Mouse (Mus musculus) layer of hippocampus, postnatal 25 days (tissue): ENCODE data around the gene Iqsec1. TPM values are rescaled to one million over a fixed set of nuclear protein-coding genes. Genes with fewer than 3 reads are reported as not detected.

Experiments used
- DNase-seq, 2 experiments: peaks; one replicate each; pipeline ENCODE4 v3.0.0; 2022; ENCODE audit warnings: mixed read lengths in 2 of 2, low spot score in 1 of 2; ENCODE audit errors: extremely low spot score in 1 of 2
- total RNA-seq, 2 experiments: library from RNA; stranded (reverse); gene quantifications; 2 replicates each; pipeline ENCODE4 v1.2.3; 2021

Iqsec1 gene
- total RNA-seq, 2 experiments from 2014 or later = 245 to 258 TPM

GRCm38 (mm10) chr6:90712063-90712462 lies 276.4 kb downstream of the Iqsec1 start:
- no peak for DNase-seq

GRCm38 (mm10) chr6:90711476-90712035 lies 276.9 kb downstream of the Iqsec1 start:
- DNase-seq = no peak

- DNase-seq = no peak
These were observed 277.7 kb downstream of the Iqsec1 start for GRCm38 (mm10) chr6:90710778-90711177.

- no peak for DNase-seq
These were observed 278.3 kb downstream of the Iqsec1 start for GRCm38 (mm10) chr6:90709929-90710777.

GRCm38 (mm10) chr6:90708061-90708618 lies 280.3 kb downstream of the Iqsec1 start:
- no peak for DNase-seq

GRCm38 (mm10) chr6:90707143-90707542 lies 281.3 kb downstream of the Iqsec1 start:
- no peak for DNase-seq

GRCm38 (mm10) chr6:90706490-90706889 lies 282.0 kb downstream of the Iqsec1 start:
- DNase-seq = no peak

- no peak for DNase-seq
These were observed 282.7 kb downstream of the Iqsec1 start for GRCm38 (mm10) chr6:90705738-90706137.

- peak in 1 of 2 experiments; percentile 51 for DNase-seq
These were observed 283.7 kb downstream of the Iqsec1 start for GRCm38 (mm10) chr6:90704705-90705344.

GRCm38 (mm10) chr6:90703782-90704181 lies 284.7 kb downstream of the Iqsec1 start:
- no peak for DNase-seq

- DNase-seq = no peak
These were observed 285.4 kb downstream of the Iqsec1 start for GRCm38 (mm10) chr6:90702837-90703735.

- no peak for DNase-seq
These were observed 286.3 kb downstream of the Iqsec1 start for GRCm38 (mm10) chr6:90702197-90702596.

GRCm38 (mm10) chr6:90701391-90701790 lies 287.1 kb downstream of the Iqsec1 start:
- DNase-seq = no peak

- no peak for DNase-seq
These were observed 287.7 kb downstream of the Iqsec1 start for GRCm38 (mm10) chr6:90700737-90701136.

GRCm38 (mm10) chr6:90700068-90700467 lies 288.4 kb downstream of the Iqsec1 start:
- no peak for DNase-seq

GRCm38 (mm10) chr6:90698843-90699242 lies 289.6 kb downstream of the Iqsec1 start:
- DNase-seq = no peak

- no peak for DNase-seq
These were observed 292.7 kb downstream of the Iqsec1 start for GRCm38 (mm10) chr6:90695754-90696153.

- DNase-seq = no peak
These were observed 296.1 kb downstream of the Iqsec1 start for GRCm38 (mm10) chr6:90692404-90692803.

- no peak for DNase-seq
These were observed 296.6 kb downstream of the Iqsec1 start for GRCm38 (mm10) chr6:90691935-90692334.

- DNase-seq = no peak
These were observed 299.0 kb downstream of the Iqsec1 start for GRCm38 (mm10) chr6:90689500-90689899.
